Mouse (Mus musculus): Measurements from ENCODE around the gene Xlr5b. TPM values are rescaled to one million over a fixed set of nuclear protein-coding genes. Genes with fewer than 3 reads are reported as not detected.

Xlr5b gene
- total and polyA plus RNA-seq, 2 experiments from 2014 or later: not detected

Other genes starting within 250 kb of the Xlr5b start
- 21.5 and 23.4 TPM in 2 replicates for gene Cetn2, start 230.4 kb upstream of the Xlr5b start, total RNA-seq (2014; rRNA removed)
- 63.7 and 67.0 TPM in 2 replicates for gene Cetn2, start 230.4 kb upstream of the Xlr5b start, polyA plus RNA-seq (2015; fragmentation: Nextera tagmentation; extraction: Ambion mirVana)
- 41.5 and 43.8 TPM in 2 replicates for gene Nsdhl, start 230.2 kb upstream of the Xlr5b start, total RNA-seq (2014; rRNA removed)
- gene Nsdhl, start 230.2 kb upstream of the Xlr5b start, polyA plus RNA-seq (2015; fragmentation: Nextera tagmentation; extraction: Ambion mirVana): 42.6 and 45.4 TPM in 2 replicates
- gene Zfp185, start 161.5 kb upstream of the Xlr5b start, total RNA-seq (2014; rRNA removed): 0.33 and 1.7 TPM in 2 replicates
- 0.84 and 0.96 TPM in 2 replicates for gene Zfp185, start 161.5 kb upstream of the Xlr5b start, polyA plus RNA-seq (2015; fragmentation: Nextera tagmentation; extraction: Ambion mirVana)
- 0.27 and 0.57 TPM in 2 replicates for gene Pnma5, start 111.7 kb upstream of the Xlr5b start, total RNA-seq (2014; rRNA removed)
- 0.31 and 0.37 TPM in 2 replicates for gene Pnma5, start 111.7 kb upstream of the Xlr5b start, polyA plus RNA-seq (2015; fragmentation: Nextera tagmentation; extraction: Ambion mirVana)
- 17.1 and 18.4 TPM in 2 replicates for gene Pnma3, start 84.0 kb upstream of the Xlr5b start, total RNA-seq (2014; rRNA removed)
- gene Pnma3, start 84.0 kb upstream of the Xlr5b start, polyA plus RNA-seq (2015; fragmentation: Nextera tagmentation; extraction: Ambion mirVana): 5.7 and 7.5 TPM in 2 replicates
- gene Xlr4a, start 66.3 kb upstream of the Xlr5b start, total RNA-seq (2014; rRNA removed): not detected in 2 replicates
- 1.1 TPM in 1 of 2 replicates, not detected in the other for gene Xlr4a, start 66.3 kb upstream of the Xlr5b start, polyA plus RNA-seq (2015; fragmentation: Nextera tagmentation; extraction: Ambion mirVana)
- 0.60 and 5.7 TPM in 2 replicates for gene Xlr3a, start 51.7 kb upstream of the Xlr5b start, total RNA-seq (2014; rRNA removed)
- gene Xlr3a, start 51.7 kb upstream of the Xlr5b start, polyA plus RNA-seq (2015; fragmentation: Nextera tagmentation; extraction: Ambion mirVana): 3.4 and 4.7 TPM in 2 replicates
- gene Gm14685, start 31.7 kb upstream of the Xlr5b start, total RNA-seq (2014; rRNA removed): 0.66 and 2.8 TPM in 2 replicates
- gene Gm14685, start 31.7 kb upstream of the Xlr5b start, polyA plus RNA-seq (2015; fragmentation: Nextera tagmentation; extraction: Ambion mirVana): 1.4 and 1.5 TPM in 2 replicates
- 1.1 and 2.8 TPM in 2 replicates for gene DXBay18, start 654 bp downstream of the Xlr5b start, total RNA-seq (2014; rRNA removed)
- 1.3 and 1.4 TPM in 2 replicates for gene DXBay18, start 654 bp downstream of the Xlr5b start, polyA plus RNA-seq (2015; fragmentation: Nextera tagmentation; extraction: Ambion mirVana)
- gene Spin2d, start 28.2 kb downstream of the Xlr5b start, total RNA-seq (2014; rRNA removed): not detected in 2 replicates
- not detected in 2 replicates for gene Spin2d, start 28.2 kb downstream of the Xlr5b start, polyA plus RNA-seq (2015; fragmentation: Nextera tagmentation; extraction: Ambion mirVana)
- gene Xlr3b, start 43.4 kb downstream of the Xlr5b start, total RNA-seq (2014; rRNA removed): 2.8 and 7.2 TPM in 2 replicates
- 6.8 and 13.9 TPM in 2 replicates for gene Xlr3b, start 43.4 kb downstream of the Xlr5b start, polyA plus RNA-seq (2015; fragmentation: Nextera tagmentation; extraction: Ambion mirVana)
- gene Xlr4b, start 65.5 kb downstream of the Xlr5b start, total RNA-seq (2014; rRNA removed): not detected in 2 replicates
- 1.2 TPM in 1 of 2 replicates, not detected in the other for gene Xlr4b, start 65.5 kb downstream of the Xlr5b start, polyA plus RNA-seq (2015; fragmentation: Nextera tagmentation; extraction: Ambion mirVana)
- gene F8a, start 79.5 kb downstream of the Xlr5b start, total RNA-seq (2014; rRNA removed): 26.5 and 32.2 TPM in 2 replicates
- gene F8a, start 79.5 kb downstream of the Xlr5b start, polyA plus RNA-seq (2015; fragmentation: Nextera tagmentation; extraction: Ambion mirVana): 33.7 and 36.3 TPM in 2 replicates
- gene Xlr4c, start 94.3 kb downstream of the Xlr5b start, total RNA-seq (2014; rRNA removed): not detected in 2 replicates
- gene Xlr4c, start 94.3 kb downstream of the Xlr5b start, polyA plus RNA-seq (2015; fragmentation: Nextera tagmentation; extraction: Ambion mirVana): 0.26 and 0.67 TPM in 2 replicates
- not detected in 2 replicates for gene Xlr3c, start 116.6 kb downstream of the Xlr5b start, total RNA-seq (2014; rRNA removed)
- gene Xlr3c, start 116.6 kb downstream of the Xlr5b start, polyA plus RNA-seq (2015; fragmentation: Nextera tagmentation; extraction: Ambion mirVana): 0.12 and 0.15 TPM in 2 replicates
- gene Xlr5a, start 144.2 kb downstream of the Xlr5b start, total RNA-seq (2014; rRNA removed): not detected in 2 replicates
- not detected in 2 replicates for gene Xlr5a, start 144.2 kb downstream of the Xlr5b start, polyA plus RNA-seq (2015; fragmentation: Nextera tagmentation; extraction: Ambion mirVana)
- not detected in 2 replicates for gene Xlr5c, start 144.2 kb downstream of the Xlr5b start, total RNA-seq (2014; rRNA removed)
- not detected in 2 replicates for gene Xlr5c, start 144.2 kb downstream of the Xlr5b start, polyA plus RNA-seq (2015; fragmentation: Nextera tagmentation; extraction: Ambion mirVana)
- gene Gm45015, start 188.0 kb downstream of the Xlr5b start, total RNA-seq (2014; rRNA removed): not detected in 2 replicates
- gene Gm45015, start 188.0 kb downstream of the Xlr5b start, polyA plus RNA-seq (2015; fragmentation: Nextera tagmentation; extraction: Ambion mirVana): not detected in 2 replicates
- 28.2 and 29.9 TPM in 2 replicates for gene Zfp275, start 193.8 kb downstream of the Xlr5b start, total RNA-seq (2014; rRNA removed)
- gene Zfp275, start 193.8 kb downstream of the Xlr5b start, polyA plus RNA-seq (2015; fragmentation: Nextera tagmentation; extraction: Ambion mirVana): 5.2 and 5.7 TPM in 2 replicates
- not detected in 2 replicates for gene Gm18336, start 249.9 kb downstream of the Xlr5b start, total RNA-seq (2014; rRNA removed)
- gene Gm18336, start 249.9 kb downstream of the Xlr5b start, polyA plus RNA-seq (2015; fragmentation: Nextera tagmentation; extraction: Ambion mirVana): 0.07 and 0.09 TPM in 2 replicates